Mouse (Mus musculus) myocyte (in vitro differentiated cells): ENCODE measurements around the gene Rpl35a.

Experiments
- MAX ChIP-seq: IDR thresholded peaks from one replicate; pipeline ENCODE4 v1.6.1; 2011; ENCODE audit warnings: low read depth, mild to moderate bottlenecking, control low read depth
- POLR2A ChIP-seq: IDR thresholded peaks from one replicate; pipeline ENCODE4 v1.6.1; 2011; ENCODE audit warnings: low read depth, mild to moderate bottlenecking, control low read depth, moderate library complexity; ENCODE audit not compliant: insufficient read length
- POLR2AphosphoS2 ChIP-seq: IDR thresholded peaks from one replicate; pipeline ENCODE4 v1.6.1; 2011; ENCODE audit warnings: low read depth, control low read depth; ENCODE audit not compliant: insufficient read length
- TCF3 ChIP-seq: IDR thresholded peaks from one replicate; pipeline ENCODE4 v1.6.1; 2011; ENCODE audit warnings: low read depth, control low read depth; ENCODE audit not compliant: insufficient read length

DNA sequence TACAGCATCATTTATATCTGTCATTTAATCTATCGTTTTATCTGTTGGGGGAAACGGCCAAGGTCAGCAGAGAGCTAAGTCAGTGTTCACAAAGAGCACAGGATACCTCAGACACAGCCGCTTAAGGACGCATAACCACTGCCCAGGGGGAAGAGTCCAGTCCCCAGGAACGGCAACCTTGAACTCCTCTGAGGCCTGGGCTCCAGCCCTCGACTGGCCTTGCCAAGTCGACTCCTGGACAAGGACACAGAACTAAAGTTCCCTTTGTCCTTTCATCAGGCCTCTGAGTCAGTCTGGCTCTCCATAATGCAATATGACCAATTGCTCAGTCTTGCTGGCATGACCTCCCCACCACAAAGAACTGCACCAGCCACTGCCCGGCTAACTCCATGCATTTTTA is 29.4 kb downstream of the Rpl35a start:
- TF ChIP-seq MAX = no peak
- no peak for TF ChIP-seq POLR2A
- no peak for TF ChIP-seq TCF3
- no peak for TF ChIP-seq POLR2AphosphoS2
